Mouse (Mus musculus) limb, embryonic 14.5 days (tissue): ENCODE measurements around the gene Fry. TPM values are rescaled to one million over a fixed set of nuclear protein-coding genes. Genes with fewer than 3 reads are reported as not detected.

ENCODE experiments used
- ATAC-seq: fragments of 200-750 bp; cut with Nextera tagmentation; 2 replicates; pipeline ENCODE4 v1.8.0; 2017; ENCODE audit warnings: low read depth, moderate number of reproducible peaks, moderate TSS enrichment; ENCODE audit not compliant: low FRiP score
- DNase-seq: peaks from one replicate; pipeline ENCODE4 v3.0.0-alpha.2; 2015; ENCODE audit warnings: low spot score
- H3K27ac ChIP-seq: fragments of 300-500 bp; sonication (generic); replicated peaks from 2 replicates; pipeline ENCODE4 v1.5.1; 2014; ENCODE audit warnings: low read depth, mild to moderate bottlenecking, low read length, moderate library complexity, mixed read lengths
- H3K27me3 ChIP-seq: fragments of 300-500 bp; sonication (generic); 2 replicates; pipeline ENCODE4 v1.6.1; 2014; ENCODE audit warnings: low read length, mixed read lengths; ENCODE audit not compliant: control insufficient read depth, insufficient read depth
- H3K36me3 ChIP-seq: fragments of 300-500 bp; sonication (generic); 2 replicates; pipeline ENCODE4 v1.6.1; 2014; ENCODE audit warnings: mild to moderate bottlenecking, low read length, moderate library complexity, mixed read lengths; ENCODE audit not compliant: control insufficient read depth, insufficient read depth
- H3K4me1 ChIP-seq: fragments of 300-500 bp; sonication (generic); 2 replicates; pipeline ENCODE4 v1.6.1; 2014; ENCODE audit warnings: antibody characterized with exemption, low read length, mixed read lengths; ENCODE audit not compliant: control insufficient read depth, insufficient read depth
- H3K4me2 ChIP-seq: fragments of 300-500 bp; sonication (generic); replicated peaks from 2 replicates; pipeline ENCODE4 v1.6.1; 2014; ENCODE audit warnings: low read depth, mild to moderate bottlenecking, low read length, moderate library complexity; ENCODE audit not compliant: severe bottlenecking
- H3K4me3 ChIP-seq: fragments of 300-500 bp; sonication (generic); replicated peaks from 2 replicates; pipeline ENCODE4 v1.5.1; 2014; ENCODE audit warnings: low read length
- H3K9ac ChIP-seq: fragments of 300-500 bp; sonication (generic); 2 replicates; pipeline ENCODE4 v1.6.1; 2014; ENCODE audit warnings: mild to moderate bottlenecking, low read depth, low read length, moderate library complexity; ENCODE audit not compliant: severe bottlenecking
- H3K9me3 ChIP-seq: fragments of 300-500 bp; sonication (generic); 2 replicates; pipeline ENCODE4 v1.6.1; 2016; ENCODE audit warnings: low read length; ENCODE audit not compliant: control insufficient read depth
- POLR2A ChIP-seq: fragments of 200-500 bp; IDR thresholded peaks from 2 replicates; pipeline ENCODE4 v1.8.0; 2012; ENCODE audit warnings: inconsistent platforms, mild to moderate bottlenecking, moderate library complexity, borderline replicate concordance; ENCODE audit not compliant: insufficient read depth, insufficient read length; ENCODE audit errors: extremely low read depth
- WGBS: fragments of 180-500 bp; shearing (Covaris S2); extraction: QIAGEN DNeasy Blood & Tissue Kit; methylation state at CpG from one replicate; pipeline ENCODE4 v1.1.7; 2014; 5-methylcytosine and 5-hydroxymethylcytosine counted together
- polyA plus RNA-seq, 2 experiments: library from polyadenylated mRNA; depleted of rRNA in 1 of 2; stranded (reverse) in 1 of 2; unstranded in 1 of 2; fragments of >200 nt; fragmentation: Nextera tagmentation in 1 of 2; extraction: Ambion mirVana in 1 of 2; gene quantifications; 2 replicates each; pipeline versions ENCODE4 v1.2.1 to v1.2.3; 2012 to 2014

The Fry gene
- polyA plus RNA-seq, 2 experiments: 10.0 to 13.5 TPM

GRCm38 (mm10) chr5:150385224-150385623 lies 266.8 kb downstream of the Fry start:
- Histone ChIP-seq H3K36me3 (peaks cover 7% of the 10 kb centered on the region; the same call in 1 of the 2 replicates), H3K9me3 (no peaks in the 10 kb centered on the region), H3K4me1 (peaks cover 4% of the 10 kb centered on the region; the same call in 1 of the 2 replicates), H3K27ac (no peak overlapping the region), H3K9ac (no peak overlapping the region), H3K4me3 (no peak overlapping the region), H3K4me2 (no peak overlapping the region), H3K27me3 (no peaks in the 10 kb centered on the region)
- DNase-seq (no peak), ATAC-seq (no peak)
- 68% methylated on average over 7 of the region's 7 CpGs for WGBS
- no peak for TF ChIP-seq POLR2A

GRCm38 (mm10) chr5:150388623-150389022 lies 270.2 kb downstream of the Fry start:
- Histone ChIP-seq H3K4me2 (no peak overlapping the region), H3K4me1 (peaks cover 4% of the 10 kb centered on the region; the same call in 1 of the 2 replicates), H3K36me3 (peaks cover 10% of the 10 kb centered on the region), H3K27ac (no peak overlapping the region), H3K9me3 (no peaks in the 10 kb centered on the region), H3K27me3 (no peaks in the 10 kb centered on the region), H3K9ac (no peak overlapping the region), H3K4me3 (no peak overlapping the region)
- TF ChIP-seq POLR2A: no peak
- DNase-seq: no peak
- WGBS: 85% methylated on average over 12 of the region's 12 CpGs
- ATAC-seq: no peak

GRCm38 (mm10) chr5:150389589-150390377 lies 271.3 kb downstream of the Fry start:
- Histone ChIP-seq H3K27ac (no peak overlapping the region), H3K27me3 (no peaks in the 10 kb centered on the region), H3K9me3 (peaks cover 6% of the 10 kb centered on the region; the same call in 1 of the 2 replicates), H3K36me3 (peaks cover 12% of the 10 kb centered on the region), H3K4me3 (no peak overlapping the region), H3K4me2 (no peak overlapping the region), H3K9ac (no peak overlapping the region), H3K4me1 (peaks cover 1% of the 10 kb centered on the region; the same call in 1 of the 2 replicates)
- DNase-seq (no peak), ATAC-seq (no peak)
- 73% methylated on average over 10 of the region's 10 CpGs for WGBS
- no peak for TF ChIP-seq POLR2A

- 73% methylated on average over 7 of the region's 7 CpGs for WGBS
- DNase-seq: no peak
- no peak for ATAC-seq
Observed at GRCm38 (mm10) chr5:150390422-150390821, 272.0 kb downstream of the Fry start.

GRCm38 (mm10) chr5:150394645-150395044 lies 276.2 kb downstream of the Fry start:
- WGBS: 96% methylated on average over 6 of the region's 6 CpGs
- TF ChIP-seq POLR2A: no peak
- no peak overlapping the region for H3K27ac ChIP-seq

More at GRCm38 (mm10) chr5:150390422-150390821, 272.0 kb downstream of the Fry start:
- H3K9ac ChIP-seq: no peak overlapping the region
- H3K4me3 ChIP-seq: no peak overlapping the region
- H3K4me2 ChIP-seq: no peak overlapping the region
- peaks cover 12% of the 10 kb centered on the region for H3K36me3 ChIP-seq
- peaks cover 6% of the 10 kb centered on the region; the same call in 1 of the 2 replicates for H3K9me3 ChIP-seq
- no peaks in the 10 kb centered on the region for H3K27me3 ChIP-seq
- H3K27ac ChIP-seq: no peak overlapping the region
- no peaks in the 10 kb centered on the region for H3K4me1 ChIP-seq
- no peak for TF ChIP-seq POLR2A

More at GRCm38 (mm10) chr5:150394645-150395044, 276.2 kb downstream of the Fry start:
- Histone ChIP-seq H3K4me1 (no peaks in the 10 kb centered on the region), H3K27me3 (no peaks in the 10 kb centered on the region), H3K9me3 (peaks cover 6% of the 10 kb centered on the region; the same call in 1 of the 2 replicates), H3K9ac (no peak overlapping the region), H3K36me3 (peaks cover 5% of the 10 kb centered on the region), H3K4me2 (no peak overlapping the region), H3K4me3 (no peak overlapping the region)
- DNase-seq (no peak), ATAC-seq (no peak)
